Mouse (Mus musculus): ENCODE measurements at regions not wholly inside any gene's neighbourhood (a gene's known extent, or its start where the extent isn't known, plus 50 kb on each side); places are given as distances from the start of the nearest gene placed in this dataset.

DNA sequence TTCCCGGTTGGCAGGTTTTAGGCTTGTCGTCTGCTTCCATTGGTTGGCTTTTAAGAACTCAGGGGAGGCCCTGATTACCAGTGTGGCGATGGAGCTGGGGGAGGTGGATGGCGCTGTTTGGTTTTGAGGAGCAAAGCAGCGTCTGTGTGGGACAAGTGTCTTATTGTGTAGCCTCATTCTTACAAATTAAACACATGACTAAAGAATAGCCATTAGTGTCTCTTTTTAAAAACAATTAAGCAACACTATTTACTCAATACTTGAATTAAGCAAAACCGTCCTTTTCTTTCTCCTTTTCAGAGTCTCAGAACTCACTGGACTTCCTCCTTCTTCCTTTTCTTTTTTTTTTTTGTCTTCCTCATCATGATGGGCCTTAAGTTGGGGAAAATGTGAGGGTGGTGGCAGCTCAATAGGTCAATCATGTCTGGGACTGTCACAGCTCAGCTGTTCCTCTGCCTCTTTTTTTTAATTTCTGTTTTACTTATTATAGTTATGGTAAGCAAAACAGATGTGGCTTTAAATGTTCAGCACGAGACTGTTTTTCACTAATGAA lies 89.1 kb downstream of the Kcnrg start:
- DNase-seq, result no peak

- no peak for DNase-seq
Observed at GRCm38 (mm10) chr14:61696886-61697554, 89.8 kb downstream of the Kcnrg start.

GRCm38 (mm10) chr14:61697704-61698103 lies 90.4 kb downstream of the Kcnrg start:
- DNase-seq, result no peak

- no peak for DNase-seq
Observed at GRCm38 (mm10) chr14:61698358-61699055, 91.2 kb downstream of the Kcnrg start.

DNA sequence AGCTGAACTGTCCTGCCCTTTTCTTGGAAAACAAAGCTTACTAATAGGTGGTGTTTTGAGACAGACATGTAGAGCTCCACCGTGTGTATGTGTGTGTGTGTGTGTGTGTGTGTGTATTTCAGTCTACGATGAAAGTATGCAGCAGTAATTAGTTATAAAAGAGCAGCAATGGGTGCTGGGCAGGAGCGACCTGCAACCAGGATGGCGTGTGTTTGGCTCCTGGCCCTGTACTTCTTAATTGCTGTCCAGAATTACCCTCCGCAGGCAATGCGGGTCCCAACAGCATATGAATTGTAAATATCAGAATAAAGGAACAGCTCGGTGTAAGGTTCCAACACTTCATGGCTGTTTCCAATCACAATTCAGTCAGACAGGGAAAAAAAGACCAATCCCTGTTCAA lies 92.4 kb downstream of the Kcnrg start:
- no peak for DNase-seq

- DNase-seq, result no peak
Observed at GRCm38 (mm10) chr14:61701131-61701530, 93.9 kb downstream of the Kcnrg start.

GRCm38 (mm10) chr14:61703916-61704315 lies 96.7 kb downstream of the Kcnrg start:
- DNase-seq, result no peak

GRCm38 (mm10) chr14:61706984-61707383 lies 99.7 kb downstream of the Kcnrg start:
- no peak for DNase-seq

DNA sequence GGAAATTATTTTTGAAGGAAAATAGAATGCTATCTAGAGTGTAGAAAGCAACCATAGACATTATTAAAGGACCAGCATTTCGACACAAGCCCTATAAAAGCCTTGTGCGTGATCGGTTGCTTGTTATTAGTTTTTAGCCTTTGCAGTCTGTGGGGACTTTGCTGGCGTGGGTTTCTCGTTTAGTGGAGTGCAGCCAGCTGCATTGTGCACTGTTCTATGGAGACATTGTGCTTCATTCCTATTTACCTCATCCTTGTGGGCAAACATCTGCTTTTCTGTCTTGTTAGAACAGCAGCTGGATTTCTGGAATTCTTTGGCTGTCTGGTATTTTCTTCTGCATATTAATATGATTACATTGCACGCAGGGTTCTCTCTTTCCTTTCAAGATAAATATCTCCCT lies 101.1 kb downstream of the Kcnrg start:
- DNase-seq, result no peak

DNA sequence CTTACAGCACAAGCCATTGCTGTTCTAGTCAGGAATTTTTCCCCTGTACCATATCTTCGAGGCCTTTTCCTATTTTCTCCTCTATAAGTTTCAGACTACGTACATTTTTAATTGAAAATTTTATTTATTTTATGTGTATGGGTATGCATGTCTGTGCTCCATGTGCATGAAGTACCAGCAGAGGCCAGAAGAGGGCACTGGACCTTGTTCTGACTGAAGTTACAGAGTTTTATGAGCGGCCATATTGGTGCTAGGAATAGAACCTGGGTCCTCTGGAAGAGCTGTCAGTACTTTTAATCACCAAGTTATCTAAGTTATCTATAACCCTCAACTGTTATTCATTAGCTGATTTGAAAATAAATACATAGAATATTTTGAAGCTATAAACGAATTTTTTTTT lies 108.5 kb downstream of the Kcnrg start:
- no peak for DNase-seq

- DNase-seq, result no peak
Observed at GRCm38 (mm10) chr14:61718392-61719124, 111.3 kb downstream of the Kcnrg start.

DNA sequence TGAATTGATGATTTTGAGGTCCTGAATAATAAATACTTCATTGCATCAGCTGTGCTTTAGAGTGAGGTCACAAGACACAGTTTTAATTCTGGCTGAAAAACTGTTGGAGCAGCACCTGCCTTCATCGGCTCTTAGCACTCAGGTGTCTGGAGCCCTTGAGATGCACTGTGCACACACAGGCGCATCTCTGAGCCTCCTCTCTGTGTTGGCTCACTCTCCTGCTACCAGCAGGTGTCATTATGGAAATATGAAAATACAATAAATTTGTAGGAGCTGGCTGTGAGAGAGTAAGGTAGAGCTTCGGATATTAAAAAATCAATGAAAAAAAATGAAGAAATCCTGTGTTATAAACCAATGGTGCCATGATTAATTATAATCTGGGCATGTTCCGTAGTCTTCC lies 114.0 kb downstream of the Kcnrg start:
- no peak for DNase-seq

DNA sequence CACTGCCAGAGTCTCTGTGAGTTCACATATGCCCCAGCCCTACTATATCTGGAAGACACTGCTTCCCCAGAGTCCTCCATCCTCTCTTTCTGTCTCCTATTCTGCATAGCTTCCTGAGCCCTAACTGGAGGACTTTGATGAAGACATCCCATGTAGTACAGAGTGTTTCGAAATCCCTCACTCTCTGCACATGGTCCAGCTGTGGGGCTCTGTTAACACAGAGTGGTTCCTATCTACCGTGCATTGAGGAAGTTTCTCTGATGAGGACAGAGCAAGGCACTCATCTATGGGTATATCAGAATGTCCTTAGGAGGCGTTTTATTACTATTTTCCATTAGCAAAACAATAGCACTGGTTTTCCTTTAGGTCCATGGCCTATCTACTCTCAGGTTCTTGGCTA lies 117.7 kb downstream of the Kcnrg start:
- no peak for DNase-seq

DNA sequence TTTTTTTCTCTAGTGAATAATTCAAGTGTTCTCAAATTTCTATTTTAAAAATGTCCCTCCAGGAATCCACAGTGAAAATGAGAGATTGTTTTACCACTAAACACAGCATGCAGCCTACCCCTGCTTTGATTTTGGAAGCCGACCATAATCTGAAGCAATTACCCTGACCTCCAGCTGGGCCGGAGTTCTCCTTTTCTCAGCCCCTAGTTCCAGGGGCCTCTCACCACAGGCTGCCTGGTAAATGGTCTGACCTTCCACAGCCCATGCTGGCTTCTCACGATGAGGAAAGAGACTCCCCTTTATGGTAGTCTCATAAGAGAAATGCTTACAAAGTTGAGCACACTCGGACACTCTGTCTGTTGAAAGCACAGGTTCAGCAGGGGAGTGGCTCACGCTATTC lies 121.3 kb downstream of the Kcnrg start:
- no peak for DNase-seq

DNA sequence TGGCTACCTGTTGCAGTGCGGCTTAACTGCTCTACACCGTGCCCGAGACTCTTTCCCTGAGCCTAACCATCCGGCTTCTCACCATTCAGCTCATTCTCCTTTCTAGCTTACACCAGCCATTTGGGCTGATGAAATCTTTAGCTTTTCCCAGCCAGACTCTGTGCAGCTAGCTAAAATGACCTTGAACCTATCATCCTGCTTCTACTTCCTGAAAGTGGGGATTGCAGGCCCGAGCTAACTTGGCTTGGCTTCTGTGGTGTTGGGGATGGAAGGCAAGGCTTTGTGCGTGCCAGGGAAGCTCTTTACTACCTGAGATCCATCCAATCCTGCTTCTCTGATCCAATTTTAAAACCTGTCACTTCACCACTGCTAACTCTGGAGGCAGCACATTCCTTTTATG lies 128.3 kb downstream of the Kcnrg start:
- no peak for DNase-seq

DNA sequence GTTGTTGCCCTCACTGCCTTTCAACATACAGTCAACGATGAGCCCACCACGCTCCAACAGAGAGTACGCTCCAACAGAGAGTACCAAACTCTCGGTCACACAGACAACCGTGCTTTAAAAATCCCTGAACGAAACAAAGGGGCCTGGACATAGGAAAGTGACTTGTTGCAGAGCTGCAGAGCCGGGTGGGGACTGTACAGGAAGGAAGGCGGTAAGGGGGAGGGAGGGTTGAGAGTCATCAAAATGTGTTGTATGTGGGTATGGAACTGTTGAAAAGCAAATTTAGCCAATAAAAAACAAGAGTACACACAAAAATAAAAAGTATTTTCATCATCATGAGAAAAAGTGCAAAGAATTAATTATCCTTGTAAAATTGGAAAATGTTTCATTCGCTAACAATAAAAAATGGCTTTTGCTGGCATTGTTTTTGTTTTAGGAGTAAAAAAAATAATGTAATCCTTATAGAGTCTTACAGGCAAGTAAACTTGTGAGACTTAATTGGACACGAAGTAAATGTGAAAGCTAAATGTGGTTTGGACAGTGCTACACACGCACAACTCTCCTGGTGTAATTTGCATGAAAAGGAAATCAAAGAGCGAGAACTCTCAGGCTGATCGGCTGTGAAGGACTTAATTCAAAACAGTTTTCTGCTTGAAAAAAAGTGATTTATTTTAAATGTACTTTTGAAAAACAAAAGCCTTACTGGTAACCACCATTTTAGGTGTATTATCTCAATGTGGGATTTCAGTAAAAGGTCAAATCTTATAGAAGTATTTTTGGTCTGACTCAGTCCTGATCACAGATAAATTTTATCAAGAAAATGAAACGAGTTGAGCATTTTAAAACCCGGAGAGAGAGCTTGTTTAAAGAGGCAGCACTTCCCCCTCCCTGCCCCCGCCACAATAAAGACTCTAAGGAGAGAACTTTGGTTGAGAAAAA lies 129.4 kb downstream of the Kcnrg start:
- DNase-seq, result no peak

DNA sequence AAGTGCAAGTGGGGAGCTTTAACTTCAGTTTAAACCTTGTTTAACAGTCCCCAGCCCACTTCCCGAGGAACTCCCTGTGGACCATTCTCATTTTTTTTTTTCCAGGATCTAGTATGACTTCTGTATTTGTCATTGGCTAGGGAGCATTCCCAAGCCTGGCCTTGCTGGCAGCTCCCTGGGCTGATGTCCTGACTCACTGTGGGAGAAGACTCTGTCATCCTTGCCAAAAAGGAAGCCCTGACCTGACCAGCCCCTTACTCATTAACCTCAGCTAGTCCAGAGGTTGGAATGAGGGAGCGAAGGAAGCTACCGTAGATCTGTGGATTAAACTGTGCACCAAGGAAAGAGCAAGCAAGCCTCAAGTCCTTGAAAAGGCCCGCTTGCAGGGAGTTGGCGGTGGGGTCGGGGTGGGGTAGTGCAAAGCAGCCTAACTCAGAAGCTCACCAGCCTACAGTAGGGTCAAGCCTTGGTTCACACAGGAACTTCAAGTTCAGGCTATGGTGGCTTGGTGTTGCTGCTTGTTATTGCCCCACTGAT lies 130.3 kb downstream of the Kcnrg start:
- no peak for DNase-seq

- DNase-seq, result no peak
Observed at GRCm38 (mm10) chr14:61739453-61739852, 132.2 kb downstream of the Kcnrg start.

- no peak for DNase-seq
Observed at GRCm38 (mm10) chr14:61743855-61744408, 136.7 kb downstream of the Kcnrg start.

- DNase-seq, result no peak
Observed at GRCm38 (mm10) chr14:61753421-61753820, 146.2 kb downstream of the Kcnrg start.

- DNase-seq, result no peak
Observed at GRCm38 (mm10) chr14:61756651-61757050, 149.4 kb downstream of the Kcnrg start.
